Mouse (Mus musculus): ENCODE results near the gene Cwc27. TPM values are rescaled to one million over a fixed set of nuclear protein-coding genes. Genes with fewer than 3 reads are reported as not detected.
A peak's percentile ranks its signal among the peaks of the same experiment; 100 is the strongest.

The Cwc27 gene
- polyA plus RNA-seq (2014; fragmentation: Nextera tagmentation; extraction: Ambion mirVana), result 30.7 and 32.1 TPM in 2 replicates

GRCm38 (mm10) chr13:104816635-104817571 is at the start of gene Cwc27:
TSS of gene Cwc27 (minus strand) at chr13:104817142.
- Histone ChIP-seq H3K9ac (ENCODE audit: low read length) (peak within 1 kb of the TSS; percentile 91), H3K4me1 (ENCODE audit: control insufficient read depth, insufficient read depth, low read length) (peaks cover 16% of the 10 kb centered on the region), H3K4me3 (ENCODE audit: low read depth, low read length) (peak within 1 kb of the TSS; percentile 74), H3K4me2 (peak within 1 kb of the TSS; percentile 69), H3K27ac (ENCODE audit: low read depth, low read length) (peak within 1 kb of the TSS; percentile 57; the same call in 1 of the 2 replicates), H3K36me3 (ENCODE audit: control insufficient read depth, insufficient read depth, low read length) (no peaks in the 10 kb centered on the region), H3K27me3 (ENCODE audit: control insufficient read depth, insufficient read depth, low read length) (no peaks in the 10 kb centered on the region), H3K9me3 (ENCODE audit: control insufficient read depth, low read length) (no peaks in the 10 kb centered on the region)
- ATAC-seq (ENCODE audit: low FRiP score) (peak; percentile 96), DNase-seq (ENCODE audit: low spot score, missing footprints) (peak; percentile 99)
- WGBS, result under 1% methylated on average over 50 of the region's 50 CpGs

GRCm38 (mm10) chr13:104866726-104867125 is 49.8 kb upstream of the Cwc27 start:
- Histone ChIP-seq H3K4me1 (ENCODE audit: control insufficient read depth, insufficient read depth, low read length) (peaks cover 3% of the 10 kb centered on the region; the same call in 1 of the 2 replicates), H3K27me3 (ENCODE audit: control insufficient read depth, insufficient read depth, low read length) (peaks cover 4% of the 10 kb centered on the region), H3K9me3 (ENCODE audit: control insufficient read depth, low read length) (no peaks in the 10 kb centered on the region), H3K36me3 (ENCODE audit: control insufficient read depth, insufficient read depth, low read length) (no peaks in the 10 kb centered on the region), H3K27ac (ENCODE audit: low read depth, low read length) (no peak overlapping the region), H3K4me3 (ENCODE audit: low read depth, low read length) (no peak overlapping the region), H3K4me2 (no peak overlapping the region), H3K9ac (ENCODE audit: low read length) (no peak overlapping the region)
- 82% methylated on average over 5 of the region's 5 CpGs for WGBS
- no peak for ATAC-seq (ENCODE audit: low FRiP score)
- DNase-seq (ENCODE audit: low spot score, missing footprints), result no peak

- peak within 1 kb of the TSS; percentile 68 for H3K9ac ChIP-seq (ENCODE audit: low read length)
- 4% methylated on average over 38 of the region's 38 CpGs for WGBS
- no peaks in the 10 kb centered on the region for H3K9me3 ChIP-seq (ENCODE audit: control insufficient read depth, low read length)
- no peaks in the 10 kb centered on the region for H3K36me3 ChIP-seq (ENCODE audit: control insufficient read depth, insufficient read depth, low read length)
- peak within 1 kb of the TSS; percentile 43 for H3K4me3 ChIP-seq (ENCODE audit: low read depth, low read length)
- DNase-seq (ENCODE audit: low spot score, missing footprints) (peak; percentile 96), ATAC-seq (ENCODE audit: low FRiP score) (peak; percentile 89)
- H3K27ac ChIP-seq (ENCODE audit: low read depth, low read length), result no peak within 1 kb of the TSS
- peak within 1 kb of the TSS; percentile 90 for H3K4me2 ChIP-seq
- peaks cover 3% of the 10 kb centered on the region; the same call in 1 of the 2 replicates for H3K4me1 ChIP-seq (ENCODE audit: control insufficient read depth, insufficient read depth, low read length)
- H3K27me3 ChIP-seq (ENCODE audit: control insufficient read depth, insufficient read depth, low read length), result peaks cover 4% of the 10 kb centered on the region
Measured at GRCm38 (mm10) chr13:104863127-104863979, 46.4 kb upstream of the Cwc27 start, which contains the start of gene Shisal2b. TSS of gene Shisal2b (minus strand) at chr13:104863893.

- ATAC-seq (ENCODE audit: low FRiP score), result no peak
- Histone ChIP-seq H3K9ac (ENCODE audit: low read length) (no peak overlapping the region), H3K9me3 (ENCODE audit: control insufficient read depth, low read length) (no peaks in the 10 kb centered on the region), H3K4me3 (ENCODE audit: low read depth, low read length) (no peak overlapping the region), H3K4me1 (ENCODE audit: control insufficient read depth, insufficient read depth, low read length) (no peaks in the 10 kb centered on the region), H3K27ac (ENCODE audit: low read depth, low read length) (no peak overlapping the region), H3K27me3 (ENCODE audit: control insufficient read depth, insufficient read depth, low read length) (no peaks in the 10 kb centered on the region), H3K36me3 (ENCODE audit: control insufficient read depth, insufficient read depth, low read length) (no peaks in the 10 kb centered on the region), H3K4me2 (no peak overlapping the region)
- WGBS, result 85% methylated on average over 2 of the region's 2 CpGs
- no peak for DNase-seq (ENCODE audit: low spot score, missing footprints)
Measured at GRCm38 (mm10) chr13:104853645-104854044, 36.7 kb upstream of the Cwc27 start.

- 89% methylated on average over 9 of the region's 13 CpGs for WGBS
- no peak overlapping the region for H3K4me2 ChIP-seq
- H3K27me3 ChIP-seq (ENCODE audit: control insufficient read depth, insufficient read depth, low read length), result no peaks in the 10 kb centered on the region
- H3K27ac ChIP-seq (ENCODE audit: low read depth, low read length), result no peak overlapping the region
- H3K4me3 ChIP-seq (ENCODE audit: low read depth, low read length), result no peak overlapping the region
- ATAC-seq (ENCODE audit: low FRiP score) (no peak), DNase-seq (ENCODE audit: low spot score, missing footprints) (no peak)
- H3K9me3 ChIP-seq (ENCODE audit: control insufficient read depth, low read length), result no peaks in the 10 kb centered on the region
- H3K4me1 ChIP-seq (ENCODE audit: control insufficient read depth, insufficient read depth, low read length), result no peaks in the 10 kb centered on the region
- no peaks in the 10 kb centered on the region for H3K36me3 ChIP-seq (ENCODE audit: control insufficient read depth, insufficient read depth, low read length)
- no peak overlapping the region for H3K9ac ChIP-seq (ENCODE audit: low read length)
Measured at GRCm38 (mm10) chr13:104843295-104844089, 26.6 kb upstream of the Cwc27 start.

GRCm38 (mm10) chr13:104841937-104842336 is 25.0 kb upstream of the Cwc27 start:
- Histone ChIP-seq H3K4me1 (ENCODE audit: control insufficient read depth, insufficient read depth, low read length) (no peaks in the 10 kb centered on the region), H3K36me3 (ENCODE audit: control insufficient read depth, insufficient read depth, low read length) (no peaks in the 10 kb centered on the region)
- 84% methylated on average over 4 of the region's 4 CpGs for WGBS

GRCm38 (mm10) chr13:104837628-104838027 is 20.7 kb upstream of the Cwc27 start:
- Histone ChIP-seq H3K9ac (ENCODE audit: low read length) (no peak overlapping the region), H3K27me3 (ENCODE audit: control insufficient read depth, insufficient read depth, low read length) (no peaks in the 10 kb centered on the region), H3K36me3 (ENCODE audit: control insufficient read depth, insufficient read depth, low read length) (no peaks in the 10 kb centered on the region; the same call in 1 of the 2 replicates), H3K4me3 (ENCODE audit: low read depth, low read length) (no peak overlapping the region), H3K4me1 (ENCODE audit: control insufficient read depth, insufficient read depth, low read length) (no peaks in the 10 kb centered on the region), H3K9me3 (ENCODE audit: control insufficient read depth, low read length) (no peaks in the 10 kb centered on the region), H3K27ac (ENCODE audit: low read depth, low read length) (no peak overlapping the region), H3K4me2 (no peak overlapping the region)
- ATAC-seq (ENCODE audit: low FRiP score) (no peak), DNase-seq (ENCODE audit: low spot score, missing footprints) (peak; percentile 17)
- 80% methylated on average over 7 of the region's 7 CpGs for WGBS

More at GRCm38 (mm10) chr13:104841937-104842336, 25.0 kb upstream of the Cwc27 start:
- Histone ChIP-seq H3K9ac (ENCODE audit: low read length) (no peak overlapping the region), H3K27me3 (ENCODE audit: control insufficient read depth, insufficient read depth, low read length) (no peaks in the 10 kb centered on the region), H3K27ac (ENCODE audit: low read depth, low read length) (no peak overlapping the region), H3K4me2 (no peak overlapping the region), H3K9me3 (ENCODE audit: control insufficient read depth, low read length) (no peaks in the 10 kb centered on the region), H3K4me3 (ENCODE audit: low read depth, low read length) (no peak overlapping the region)
- DNase-seq (ENCODE audit: low spot score, missing footprints), result no peak
- no peak for ATAC-seq (ENCODE audit: low FRiP score)

GRCm38 (mm10) chr13:104832811-104833210 is 15.9 kb upstream of the Cwc27 start:
- no peaks in the 10 kb centered on the region for H3K27me3 ChIP-seq (ENCODE audit: control insufficient read depth, insufficient read depth, low read length)
- H3K36me3 ChIP-seq (ENCODE audit: control insufficient read depth, insufficient read depth, low read length), result peaks cover 3% of the 10 kb centered on the region; the same call in 1 of the 2 replicates
- no peak for ATAC-seq (ENCODE audit: low FRiP score)
- H3K27ac ChIP-seq (ENCODE audit: low read depth, low read length), result no peak overlapping the region
- no peak overlapping the region for H3K4me3 ChIP-seq (ENCODE audit: low read depth, low read length)
- H3K9me3 ChIP-seq (ENCODE audit: control insufficient read depth, low read length), result no peaks in the 10 kb centered on the region
- WGBS, result 95% methylated on average over 13 of the region's 13 CpGs
- H3K4me1 ChIP-seq (ENCODE audit: control insufficient read depth, insufficient read depth, low read length), result no peaks in the 10 kb centered on the region
- no peak for DNase-seq (ENCODE audit: low spot score, missing footprints)
- no peak overlapping the region for H3K9ac ChIP-seq (ENCODE audit: low read length)
- H3K4me2 ChIP-seq, result no peak overlapping the region
